Mouse (Mus musculus) adipocyte (in vitro differentiated cells): ENCODE data around the gene Lrrtm4.

Experiments used
- DNase-seq: peaks from one replicate; pipeline ENCODE4 v3.0.0-alpha.2; 2016; ENCODE audit warnings: low spot score

The Lrrtm4 gene

DNA sequence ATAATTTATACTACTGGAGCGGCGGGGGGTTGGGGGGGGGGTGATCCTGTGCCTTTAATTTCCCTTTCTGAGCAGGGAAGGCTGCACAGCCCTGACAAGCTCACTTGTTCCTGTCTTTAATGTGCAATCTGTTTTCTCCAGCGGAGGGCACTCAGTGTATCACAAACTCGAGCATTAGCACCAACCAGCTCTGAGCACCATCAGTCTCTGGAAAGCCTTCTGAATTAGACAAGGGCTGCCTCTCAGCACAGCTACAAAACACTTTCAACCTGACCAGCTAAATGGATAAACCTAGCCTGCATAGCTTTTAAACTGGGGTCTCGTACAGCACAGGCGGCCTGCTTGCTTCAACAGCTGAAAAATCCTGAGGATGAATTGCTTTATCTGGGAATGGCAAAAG, at the start of gene Lrrtm4:
TSS of gene Lrrtm4 (plus strand) at position 113 of the 400 bp plus-strand sequence.
- DNase-seq, result no peak

DNA sequence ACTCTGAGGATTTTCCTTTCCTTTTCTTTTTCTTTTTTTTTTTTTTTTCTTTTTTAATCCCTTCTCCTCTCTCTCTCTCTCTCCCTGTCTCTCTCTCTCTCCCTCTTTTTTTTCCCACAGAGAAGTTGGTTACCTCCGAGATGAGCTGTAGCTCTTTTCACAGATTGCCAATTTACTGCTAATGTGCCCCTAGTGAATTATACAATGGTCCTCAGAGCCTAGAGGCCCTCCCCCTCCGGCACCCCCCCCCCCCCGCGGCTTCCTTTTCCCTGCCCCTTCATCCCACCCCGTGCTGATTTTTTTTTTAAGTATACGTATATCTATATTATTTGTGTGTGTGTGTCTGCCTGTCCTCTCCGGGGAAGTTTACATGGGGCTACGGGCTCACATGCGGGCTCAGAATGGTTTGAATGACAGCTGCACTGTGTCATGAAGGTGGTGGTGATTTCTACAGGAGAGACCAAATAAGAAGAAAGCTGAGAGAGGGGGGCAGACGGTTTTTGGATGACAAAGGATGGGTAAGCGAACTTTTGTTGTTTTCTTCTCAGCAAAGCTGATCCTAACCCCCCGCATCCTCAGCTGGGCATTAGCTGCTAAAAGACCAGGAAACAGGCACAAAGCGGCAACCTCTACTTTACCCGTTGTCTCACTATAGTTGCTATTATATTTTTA, 648 bp downstream of the Lrrtm4 start:
- no peak for DNase-seq

- no peak for DNase-seq
Observed at GRCm38 (mm10) chr6:80019861-80020230, 1.2 kb downstream of the Lrrtm4 start.

DNA sequence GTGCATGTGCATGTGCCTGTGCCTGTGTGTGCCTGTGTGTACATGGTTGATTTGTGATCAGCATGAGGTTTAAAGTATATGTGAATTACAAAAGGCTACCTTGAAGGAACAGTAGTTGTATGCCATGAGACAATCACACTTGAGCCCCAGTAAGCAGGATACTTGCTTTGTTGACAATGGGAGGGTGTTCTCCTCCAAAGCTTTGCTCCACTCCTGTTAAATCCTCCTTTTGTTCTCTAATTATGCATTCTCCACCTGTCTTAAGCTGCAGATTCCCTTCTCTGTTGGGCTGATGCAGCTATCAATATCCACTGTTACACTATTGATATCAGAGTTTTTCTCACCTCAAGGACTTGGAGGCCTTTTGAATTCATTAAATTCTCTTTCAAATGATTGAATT, 38.2 kb downstream of the Lrrtm4 start:
- DNase-seq, result no peak

DNA sequence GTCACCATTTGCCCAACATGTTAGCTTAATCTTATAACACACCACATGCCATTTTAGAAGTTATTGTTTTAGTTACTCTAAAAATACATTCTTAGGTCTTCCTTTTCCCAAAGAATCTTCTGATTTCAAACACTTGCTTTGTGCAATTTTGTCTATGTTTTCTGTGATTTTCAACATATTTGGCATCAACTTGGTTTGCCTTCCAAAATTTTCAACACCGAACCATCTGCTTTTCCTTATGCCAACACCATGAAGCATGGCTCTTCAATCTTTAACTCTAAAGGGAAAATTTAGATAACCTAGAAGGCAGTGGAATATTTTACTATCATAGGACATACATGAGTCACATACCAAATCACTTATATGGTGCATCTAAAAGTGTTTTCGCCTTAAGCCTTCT, 59.3 kb downstream of the Lrrtm4 start:
- no peak for DNase-seq

DNA sequence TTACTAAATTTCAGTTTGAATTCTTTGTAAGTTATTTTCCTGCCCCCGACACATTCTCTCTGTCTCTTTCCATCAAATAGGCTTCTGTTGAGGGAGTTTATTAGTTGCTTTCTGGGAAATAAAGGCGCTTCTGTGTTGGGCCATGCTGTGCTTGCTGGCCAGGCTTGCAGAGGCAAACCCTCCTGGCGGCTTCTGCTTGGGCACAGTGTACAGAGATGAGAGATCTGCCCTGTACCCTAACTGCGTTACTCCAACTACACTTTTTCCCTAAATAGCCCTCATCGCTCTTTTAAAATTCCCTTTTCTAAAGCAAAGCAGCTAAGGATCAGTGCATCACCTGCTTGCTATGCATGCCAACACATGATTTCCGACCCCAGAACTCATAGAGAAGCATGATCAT, 60.6 kb downstream of the Lrrtm4 start:
- no peak for DNase-seq

DNA sequence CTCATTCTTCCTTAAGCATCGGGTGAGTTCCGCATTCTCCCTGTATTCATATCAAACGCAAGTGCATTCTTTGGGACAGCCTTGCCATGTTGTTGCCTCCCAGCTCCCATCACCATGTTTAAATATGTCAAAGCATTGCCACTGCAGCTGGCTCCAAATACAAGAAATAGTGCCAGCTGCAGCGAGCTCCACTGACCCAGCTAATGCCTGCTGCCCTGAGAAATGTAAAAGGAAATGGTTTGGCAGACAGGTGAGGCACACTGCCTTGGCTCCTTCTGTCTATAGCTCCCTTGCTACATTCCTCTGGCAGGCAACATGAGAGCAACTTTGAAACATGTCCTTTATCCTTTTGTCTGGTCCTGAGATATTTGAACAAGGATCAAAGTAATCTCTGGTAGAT, 76.2 kb downstream of the Lrrtm4 start:
- DNase-seq, result no peak

- DNase-seq, result no peak
Observed at GRCm38 (mm10) chr6:80105343-80105742, 86.7 kb downstream of the Lrrtm4 start.

DNA sequence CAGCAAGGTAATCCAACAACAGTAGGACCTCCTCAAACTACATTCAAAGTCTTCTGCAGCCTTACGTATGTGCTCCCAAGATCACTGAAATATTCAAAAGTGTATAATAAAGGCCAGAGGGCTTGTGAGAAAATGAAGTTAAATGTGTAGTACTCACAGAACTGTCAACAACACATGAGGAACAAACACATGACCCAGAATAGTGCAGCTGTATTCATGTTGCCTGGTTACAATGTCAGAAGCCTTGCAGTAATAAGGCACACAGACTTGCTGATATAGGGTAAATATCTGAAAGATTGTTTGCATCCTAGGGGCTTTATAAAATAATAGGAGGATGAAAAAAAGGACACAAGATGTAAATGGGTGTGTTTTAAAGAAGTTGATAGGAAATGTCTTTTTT, 87.2 kb downstream of the Lrrtm4 start:
- no peak for DNase-seq

DNA sequence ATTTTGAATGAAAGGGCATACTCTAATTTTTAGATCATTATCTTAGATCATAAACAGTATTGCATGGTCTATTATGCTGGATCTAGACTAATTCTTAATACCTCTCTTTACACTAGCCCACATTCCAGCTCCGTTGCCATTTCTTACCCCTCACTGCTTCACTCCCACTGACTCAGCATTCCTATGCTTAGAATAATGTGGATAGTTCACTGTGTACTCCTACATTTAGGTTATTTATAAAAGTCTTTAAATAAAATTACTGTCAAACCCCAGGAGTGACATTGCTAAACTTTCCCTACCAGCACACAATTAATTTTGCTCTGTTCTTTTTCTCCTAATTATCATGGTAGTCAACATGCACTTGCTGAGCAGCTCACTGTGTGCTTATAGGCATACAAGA, 107.7 kb downstream of the Lrrtm4 start:
- DNase-seq, result no peak

DNA sequence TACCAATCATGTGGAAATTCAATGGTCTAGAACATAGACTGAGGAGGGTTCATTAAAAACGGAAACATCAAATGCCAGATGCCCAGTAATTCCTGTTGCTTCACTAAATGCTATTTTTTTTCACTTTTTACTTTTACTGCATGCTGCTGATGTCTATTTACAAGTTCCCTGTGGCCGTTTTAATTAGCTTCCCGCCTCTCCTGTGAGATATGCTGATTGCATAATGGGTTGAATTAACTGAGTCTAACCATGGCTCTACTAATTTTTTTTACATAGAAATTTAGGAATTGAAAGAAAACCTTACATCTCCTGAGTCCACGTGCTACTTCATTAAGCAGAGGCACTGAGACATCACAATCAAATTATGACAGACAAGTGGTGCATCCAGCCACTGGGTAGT, 143.9 kb downstream of the Lrrtm4 start:
- DNase-seq, result no peak

DNA sequence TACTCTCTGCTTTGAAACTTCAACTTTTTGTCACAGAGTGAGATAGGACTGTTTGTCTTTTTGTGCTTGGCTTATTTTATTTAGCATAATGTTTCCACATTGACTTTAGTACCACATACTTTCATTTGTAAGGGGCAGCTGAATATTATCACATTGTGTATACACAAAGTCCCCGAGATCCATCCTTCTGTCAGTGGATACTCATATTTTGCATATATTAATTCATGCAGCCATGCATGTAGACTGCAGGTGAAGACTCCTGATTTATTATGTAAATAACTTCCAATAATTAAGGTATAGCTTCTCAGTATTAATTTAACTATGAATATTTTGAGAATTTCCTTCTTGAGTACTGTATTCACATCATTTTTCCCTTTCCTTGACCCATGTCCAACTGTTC, 163.2 kb downstream of the Lrrtm4 start:
- DNase-seq, result no peak

DNA sequence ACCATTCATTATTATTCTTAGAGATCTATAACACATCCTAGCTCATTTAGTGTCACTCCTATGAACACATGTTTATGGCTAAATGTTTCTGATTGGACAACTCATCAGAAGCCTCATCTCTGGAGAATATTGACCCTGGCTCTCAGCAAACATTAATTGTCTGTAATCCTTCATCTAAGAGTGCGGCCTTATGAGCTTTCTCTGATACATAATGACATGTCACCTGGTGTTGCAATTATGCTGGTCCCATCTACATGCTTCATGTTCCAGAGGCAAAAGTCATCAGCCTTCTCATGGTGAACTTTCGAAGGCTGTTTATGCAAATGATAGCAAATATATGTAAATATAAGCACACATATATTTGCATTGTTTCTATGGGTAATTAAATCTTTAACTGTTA, 163.7 kb downstream of the Lrrtm4 start:
- no peak for DNase-seq

DNA sequence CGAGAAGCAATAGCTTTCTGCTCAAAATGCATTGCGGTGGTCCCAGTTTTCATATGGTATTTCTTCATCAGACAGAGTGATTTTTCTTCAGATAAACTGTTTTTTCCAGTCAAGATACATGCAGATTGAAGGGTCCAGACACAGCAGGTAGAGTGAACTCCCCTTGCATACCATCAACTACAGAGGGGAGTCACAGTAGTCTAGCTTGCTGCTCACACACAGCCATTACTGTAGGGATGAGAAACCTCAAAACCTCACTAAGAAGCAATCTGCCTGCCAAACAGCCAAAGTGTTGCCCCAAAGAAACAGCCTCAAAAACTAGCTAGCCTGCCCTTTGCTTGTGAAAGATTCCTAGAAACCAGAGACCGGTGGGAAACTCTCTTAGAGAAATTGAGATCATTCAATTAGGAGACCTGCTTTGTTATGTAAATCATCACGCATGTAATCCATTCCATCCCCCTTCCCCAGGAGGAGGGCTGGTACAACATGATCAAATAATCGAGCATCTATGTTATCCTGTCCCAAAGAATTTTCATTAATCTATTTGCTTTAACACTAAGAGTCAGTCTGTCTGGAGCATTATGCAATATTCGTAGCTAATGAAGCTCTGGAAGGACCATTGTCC, 166.9 kb downstream of the Lrrtm4 start:
- DNase-seq, result no peak

GRCm38 (mm10) chr6:80186791-80187190, 168.1 kb downstream of the Lrrtm4 start:
- DNase-seq, result no peak

- no peak for DNase-seq
Observed at GRCm38 (mm10) chr6:80209476-80209875, 190.8 kb downstream of the Lrrtm4 start.

DNA sequence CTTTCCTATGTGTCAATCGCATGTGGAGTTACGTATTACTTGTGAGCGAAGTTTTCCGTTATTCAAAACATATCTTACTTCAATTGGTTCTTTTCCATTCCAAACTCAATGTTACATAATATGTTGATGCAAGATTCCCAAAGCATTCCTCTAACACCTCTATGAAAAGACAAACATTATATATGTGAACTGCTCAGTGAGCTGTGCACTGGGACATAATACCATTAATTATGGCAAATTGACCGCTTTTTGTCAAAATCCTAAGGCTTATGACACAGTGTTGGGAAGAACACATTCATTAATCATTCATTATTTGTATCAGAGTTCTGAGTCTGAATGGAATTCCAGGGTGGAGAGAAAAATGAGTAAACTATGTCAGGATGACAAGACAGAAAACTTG, 191.6 kb downstream of the Lrrtm4 start:
- DNase-seq, result no peak

DNA sequence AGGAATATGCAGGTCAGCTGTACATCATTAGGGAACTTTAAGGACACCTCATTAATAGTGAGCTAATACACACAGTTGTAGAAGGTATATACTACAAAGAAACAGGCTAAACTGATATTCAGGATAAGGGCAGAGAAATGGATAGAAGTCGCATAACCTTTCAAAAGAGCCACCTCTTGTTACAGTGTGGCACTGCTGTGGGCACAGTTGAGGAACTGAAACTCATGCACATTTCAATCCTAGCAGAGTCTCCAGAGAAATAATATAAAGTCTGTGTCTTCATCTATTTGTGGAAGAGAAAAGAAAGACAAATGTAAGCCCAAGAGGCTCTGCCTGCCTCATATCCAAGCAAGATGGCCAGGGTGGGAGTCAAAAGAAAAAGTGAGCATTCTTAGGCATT, 242.9 kb downstream of the Lrrtm4 start:
- DNase-seq, result no peak

- DNase-seq, result no peak
Observed at GRCm38 (mm10) chr6:80263972-80264371, 245.3 kb downstream of the Lrrtm4 start.

DNA sequence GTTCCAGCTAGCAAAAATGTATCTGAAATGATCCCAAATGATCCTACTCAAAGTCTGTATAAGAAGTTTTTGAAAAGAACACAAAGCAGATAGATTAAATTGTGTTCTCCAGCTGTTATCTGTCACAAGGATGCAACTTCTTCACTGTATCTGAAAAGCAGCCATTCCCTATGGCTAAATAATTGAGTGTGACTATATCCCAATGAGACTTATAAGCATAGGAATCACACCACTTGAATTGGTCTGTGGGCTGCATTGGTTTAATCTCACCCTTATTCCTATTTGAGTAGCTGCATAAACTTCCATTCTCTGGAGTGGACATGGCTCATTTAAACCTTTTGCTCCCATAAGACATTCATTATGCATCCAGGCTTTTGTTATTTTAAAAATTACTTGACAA, 245.9 kb downstream of the Lrrtm4 start:
- DNase-seq, result no peak

- no peak for DNase-seq
Observed at GRCm38 (mm10) chr6:80265746-80266145, 247.1 kb downstream of the Lrrtm4 start.

- DNase-seq, result no peak
Observed at GRCm38 (mm10) chr6:80286968-80287367, 268.3 kb downstream of the Lrrtm4 start.

GRCm38 (mm10) chr6:80301871-80302270, 283.2 kb downstream of the Lrrtm4 start:
- no peak for DNase-seq

- DNase-seq, result no peak
Observed at GRCm38 (mm10) chr6:80303568-80303967, 284.9 kb downstream of the Lrrtm4 start.
